Mouse (Mus musculus) liver, embryonic 16.5 days (tissue): ENCODE measurements around the gene Serhl. TPM values are rescaled to one million over a fixed set of nuclear protein-coding genes. Genes with fewer than 3 reads are reported as not detected.
A peak's percentile ranks its signal among the peaks of the same experiment; 100 is the strongest.

ENCODE experiments used
- ATAC-seq: fragments of 200-750 bp; cut with Nextera tagmentation; 2 replicates; pipeline ENCODE4 v1.8.0; 2017; ENCODE audit warnings: low read depth, mild to moderate bottlenecking, moderate number of reproducible peaks, moderate library complexity
- H3K27ac ChIP-seq: fragments of 300-500 bp; sonication (generic); 2 replicates; pipeline ENCODE4 v1.5.1; 2014; ENCODE audit warnings: mild to moderate bottlenecking, low read length
- H3K27me3 ChIP-seq: fragments of 300-500 bp; sonication (generic); 2 replicates; pipeline ENCODE4 v1.6.1; 2014; ENCODE audit warnings: low read depth, low read length, mixed read lengths; ENCODE audit not compliant: control insufficient read depth, insufficient read depth
- H3K36me3 ChIP-seq: fragments of 300-500 bp; sonication (generic); 2 replicates; pipeline ENCODE4 v1.6.1; 2014; ENCODE audit warnings: mild to moderate bottlenecking; ENCODE audit not compliant: control insufficient read depth, insufficient read depth
- H3K4me1 ChIP-seq: fragments of 300-500 bp; sonication (generic); 2 replicates; pipeline ENCODE4 v1.6.1; 2014; ENCODE audit warnings: low read depth, low read length, mixed read lengths; ENCODE audit not compliant: control insufficient read depth
- H3K4me2 ChIP-seq: fragments of 300-500 bp; sonication (generic); 2 replicates; pipeline ENCODE4 v1.6.1; 2014; ENCODE audit warnings: low read depth, low read length, mixed read lengths
- H3K4me3 ChIP-seq: fragments of 300-500 bp; sonication (generic); 2 replicates; pipeline ENCODE4 v1.5.1; 2014; ENCODE audit warnings: low read depth, mild to moderate bottlenecking, low read length
- H3K9ac ChIP-seq: fragments of 300-500 bp; sonication (generic); 2 replicates; pipeline ENCODE4 v1.6.1; 2014; ENCODE audit warnings: low read depth, low read length
- H3K9me3 ChIP-seq: fragments of 300-500 bp; sonication (generic); replicated peaks from 2 replicates; pipeline ENCODE4 v1.6.1; 2016; ENCODE audit warnings: low read length; ENCODE audit not compliant: control insufficient read depth
- WGBS: fragments of 180-500 bp; shearing (Covaris S2); extraction: QIAGEN DNeasy Blood & Tissue Kit; methylation state at CpG from one replicate; pipeline ENCODE4 v1.1.7; 2014; ENCODE audit not compliant: insufficient replicate concordance; 5-methylcytosine and 5-hydroxymethylcytosine counted together
- polyA plus RNA-seq: library from polyadenylated mRNA; unstranded; fragments of >200 nt; fragmentation: Nextera tagmentation; extraction: Ambion mirVana; gene quantifications from 2 replicates; pipeline ENCODE4 v1.2.1, GENCODE M21; 2015

Serhl gene
- polyA plus RNA-seq, 1 experiment from 2014 or later, result 16.6 TPM

GRCm38 (mm10) chr15:83161062-83161748 lies 71.9 kb downstream of the Serhl start:
- 76% methylated on average over 10 of the region's 10 CpGs for WGBS
- peaks cover 76% of the 10 kb centered on the region for H3K36me3 ChIP-seq
- no peaks in the 10 kb centered on the region for H3K9me3 ChIP-seq
- no peak overlapping the region for H3K9ac ChIP-seq
- no peaks in the 10 kb centered on the region for H3K27me3 ChIP-seq
- H3K4me3 ChIP-seq, result no peak overlapping the region
- no peak for ATAC-seq
- H3K27ac ChIP-seq, result no peak overlapping the region
- H3K4me1 ChIP-seq, result peaks cover 33% of the 10 kb centered on the region
- H3K4me2 ChIP-seq, result no peak overlapping the region

DNA sequence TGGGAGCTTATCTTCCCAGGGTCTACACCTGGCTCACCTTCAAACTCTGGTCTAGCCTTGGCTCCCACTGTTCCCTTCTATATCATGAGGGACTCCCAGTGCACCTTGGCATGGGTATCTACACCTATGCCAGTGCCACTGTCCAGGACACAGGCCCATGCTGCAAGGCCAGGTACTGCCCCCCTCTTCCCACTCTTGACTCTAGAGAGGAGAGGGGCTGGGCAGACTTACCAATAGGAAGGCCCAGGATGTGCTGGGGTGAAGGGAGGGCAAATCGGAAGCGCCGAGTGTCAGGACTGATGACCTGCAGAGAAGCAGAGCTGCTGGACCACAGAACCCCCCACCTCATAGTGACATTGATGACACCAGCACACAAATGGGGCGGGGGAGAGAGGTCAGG lies 72.7 kb downstream of the Serhl start:
- H3K9me3 ChIP-seq, result no peaks in the 10 kb centered on the region
- WGBS, result 91% methylated on average over 4 of the region's 4 CpGs
- peaks cover 40% of the 10 kb centered on the region for H3K4me1 ChIP-seq
- H3K4me3 ChIP-seq, result no peak overlapping the region
- H3K27me3 ChIP-seq, result no peaks in the 10 kb centered on the region
- H3K4me2 ChIP-seq, result no peak overlapping the region
- H3K9ac ChIP-seq, result no peak overlapping the region
- H3K36me3 ChIP-seq, result peaks cover 72% of the 10 kb centered on the region
- no peak overlapping the region for H3K27ac ChIP-seq
- ATAC-seq, result no peak

DNA sequence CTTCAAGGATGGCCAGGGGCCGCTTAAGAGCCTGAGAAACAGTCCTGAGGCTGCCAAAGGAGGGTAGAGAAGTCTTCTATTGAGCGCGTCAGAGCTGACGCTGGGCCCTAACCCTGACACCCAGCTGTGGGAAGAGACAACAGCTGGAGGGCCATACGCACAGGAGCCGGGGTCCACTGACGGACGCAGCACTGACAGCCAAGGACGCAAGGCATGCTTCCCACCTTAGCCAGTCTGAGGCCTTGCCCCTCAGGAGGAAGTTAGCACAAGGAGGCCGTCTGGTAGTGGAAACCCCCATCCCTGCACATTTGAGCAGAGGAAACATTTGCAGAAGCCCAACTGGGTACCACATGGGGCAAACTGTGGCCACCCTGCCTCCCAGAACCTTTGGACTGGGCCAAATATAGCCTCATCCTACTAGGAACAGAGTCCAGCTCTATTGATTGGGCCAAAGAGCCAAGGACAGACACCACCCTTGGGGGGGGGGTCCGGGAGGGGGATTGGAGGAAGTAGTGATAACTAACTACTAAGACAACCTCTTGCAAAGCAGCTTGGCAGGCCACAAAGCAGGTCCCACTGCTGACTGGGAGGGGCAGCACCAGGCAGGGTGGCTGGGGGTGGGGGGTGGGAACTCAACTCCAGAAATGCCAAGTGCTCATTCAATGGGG lies 73.6 kb downstream of the Serhl start:
- peaks cover 62% of the 10 kb centered on the region for H3K36me3 ChIP-seq

GRCm38 (mm10) chr15:83164971-83165471 lies 75.7 kb downstream of the Serhl start:
- Histone ChIP-seq H3K4me2 (peak overlapping the region; percentile 49), H3K9me3 (no peaks in the 10 kb centered on the region), H3K36me3 (peaks cover 43% of the 10 kb centered on the region), H3K4me3 (peak overlapping the region; percentile 27), H3K4me1 (peaks cover 68% of the 10 kb centered on the region), H3K27ac (peak overlapping the region; percentile 75), H3K9ac (peak overlapping the region; percentile 40), H3K27me3 (no peaks in the 10 kb centered on the region)
- 16% methylated on average over 5 of the region's 5 CpGs for WGBS
- peak; percentile 83 for ATAC-seq

More for the DNA sequence above, 73.6 kb downstream of the Serhl start:
- WGBS, result 76% methylated on average over 11 of the region's 11 CpGs
- Histone ChIP-seq H3K9me3 (no peaks in the 10 kb centered on the region), H3K27me3 (no peaks in the 10 kb centered on the region), H3K4me2 (no peak overlapping the region), H3K9ac (no peak overlapping the region; the same call in 1 of the 2 replicates), H3K27ac (peak overlapping the region; percentile 43; the same call in 1 of the 2 replicates), H3K4me1 (peaks cover 50% of the 10 kb centered on the region), H3K4me3 (no peak overlapping the region)
- peak; percentile 50 for ATAC-seq

DNA sequence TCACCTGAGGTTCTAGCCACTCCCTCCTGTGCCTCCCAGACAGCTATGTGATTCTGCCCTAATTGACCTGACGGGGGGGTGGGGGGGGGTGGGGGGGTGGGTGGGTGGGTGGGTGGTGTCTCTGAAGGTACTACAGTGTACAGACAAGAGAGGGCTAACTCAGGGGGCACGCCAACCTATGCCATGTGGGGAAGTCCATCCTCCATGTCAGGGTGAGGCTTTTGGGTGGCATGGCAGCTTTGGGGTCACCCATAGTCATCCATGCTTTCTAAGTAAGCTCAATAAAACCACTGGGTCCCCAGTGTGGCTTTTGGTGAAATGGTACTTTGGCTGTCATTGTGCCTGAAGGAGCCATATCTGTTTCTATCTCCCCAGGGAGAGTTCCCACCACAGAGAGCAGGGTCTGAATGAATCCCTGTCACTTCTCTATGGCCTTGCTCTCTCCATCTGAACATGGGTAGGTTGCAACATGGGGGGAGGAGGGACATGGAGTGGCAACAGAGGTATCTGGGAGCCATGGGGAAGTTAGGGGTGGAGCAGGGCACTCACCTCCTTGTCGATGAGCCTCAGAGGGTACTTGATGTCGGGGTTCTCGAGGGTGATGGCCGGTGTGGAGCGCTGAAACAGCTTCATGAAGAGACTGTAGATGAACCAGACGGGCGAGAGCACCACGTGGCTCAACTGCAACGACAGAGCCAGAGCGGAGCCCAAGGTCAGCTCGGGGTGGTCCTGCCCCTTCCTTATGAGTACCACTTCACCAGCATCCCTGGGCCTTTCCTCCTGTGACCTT lies 76.4 kb downstream of the Serhl start:
- no peaks in the 10 kb centered on the region for H3K9me3 ChIP-seq
- H3K36me3 ChIP-seq, result peaks cover 36% of the 10 kb centered on the region
- H3K4me3 ChIP-seq, result no peak overlapping the region
- H3K27me3 ChIP-seq, result no peaks in the 10 kb centered on the region
- peak overlapping the region; percentile 21; the same call in 1 of the 2 replicates for H3K9ac ChIP-seq
- ATAC-seq, result no peak
- peaks cover 75% of the 10 kb centered on the region for H3K4me1 ChIP-seq
- WGBS, result 87% methylated on average over 13 of the region's 13 CpGs
- peak overlapping the region; percentile 49 for H3K4me2 ChIP-seq
- H3K27ac ChIP-seq, result peak overlapping the region; percentile 36

Other genes with a start within 250 kb of the Serhl start
- gene Tcf20, start 101.6 kb upstream of the Serhl start, polyA plus RNA-seq, result 2.1 and 2.4 TPM in 2 replicates
- gene Nfam1, start 56.2 kb upstream of the Serhl start, polyA plus RNA-seq, result 12.5 and 14.3 TPM in 2 replicates
- 19.4 and 20.3 TPM in 2 replicates for gene Rrp7a, start 33.3 kb downstream of the Serhl start, polyA plus RNA-seq
- 54.4 and 55.8 TPM in 2 replicates for gene Poldip3, start 59.9 kb downstream of the Serhl start, polyA plus RNA-seq
- gene Cyb5r3, start 83.1 kb downstream of the Serhl start, polyA plus RNA-seq, result 142 and 171 TPM in 2 replicates
- 0.13 TPM in 1 of 2 replicates, not detected in the other for gene A4galt, start 162.3 kb downstream of the Serhl start, polyA plus RNA-seq